Mouse (Mus musculus) lung, postnatal 25 days (tissue): ENCODE measurements around the gene Smim15.
A peak's percentile ranks its signal among the peaks of the same experiment; 100 is the strongest.

ENCODE experiments used
- DNase-seq: peaks from one replicate; pipeline ENCODE4 v3.0.0; 2022; ENCODE audit warnings: low spot score

Gene Smim15

GRCm38 (mm10) chr13:108062900-108063299, 18.7 kb downstream of the Smim15 start:
- no peak for DNase-seq

GRCm38 (mm10) chr13:108063374-108064134, 19.3 kb downstream of the Smim15 start:
- DNase-seq: peak; percentile 26

GRCm38 (mm10) chr13:108064331-108064730, 20.1 kb downstream of the Smim15 start:
- DNase-seq: no peak

GRCm38 (mm10) chr13:108066021-108066420, 21.8 kb downstream of the Smim15 start:
- DNase-seq: no peak

GRCm38 (mm10) chr13:108069151-108069550, 24.9 kb downstream of the Smim15 start:
- no peak for DNase-seq

GRCm38 (mm10) chr13:108070171-108070570, 25.9 kb downstream of the Smim15 start:
- no peak for DNase-seq

- no peak for DNase-seq
Measured at GRCm38 (mm10) chr13:108077476-108077875, 33.2 kb downstream of the Smim15 start.

- no peak for DNase-seq
Measured at GRCm38 (mm10) chr13:108077901-108078300, 33.7 kb downstream of the Smim15 start.

- DNase-seq: no peak
Measured at GRCm38 (mm10) chr13:108084086-108084485, 39.8 kb downstream of the Smim15 start.

GRCm38 (mm10) chr13:108086036-108086435, 41.8 kb downstream of the Smim15 start:
- DNase-seq: no peak

GRCm38 (mm10) chr13:108086724-108087123, 42.5 kb downstream of the Smim15 start:
- no peak for DNase-seq

- DNase-seq: no peak
Measured at GRCm38 (mm10) chr13:108092290-108092689, 48.0 kb downstream of the Smim15 start.

- DNase-seq: no peak
Measured at GRCm38 (mm10) chr13:108094681-108095080, 50.4 kb downstream of the Smim15 start.

- DNase-seq: peak; percentile 2
Measured at GRCm38 (mm10) chr13:108095617-108096016, 51.4 kb downstream of the Smim15 start.

GRCm38 (mm10) chr13:108096446-108096845, 52.2 kb downstream of the Smim15 start:
- peak; percentile 7 for DNase-seq
